Mouse (Mus musculus) hindbrain, postnatal 0 days (tissue): Measurements from ENCODE around the gene Lnpep. TPM values are rescaled to one million over a fixed set of nuclear protein-coding genes. Genes with fewer than 3 reads are reported as not detected.

Experiments
- ATAC-seq: fragments of 200-750 bp; cut with Nextera tagmentation; 2 replicates; pipeline ENCODE4 v1.8.0; 2017; ENCODE audit warnings: mild to moderate bottlenecking, moderate TSS enrichment, moderate library complexity
- DNase-seq: peaks from one replicate; pipeline ENCODE4 v3.0.0-alpha.2; 2015; ENCODE audit warnings: low spot score
- H3K27ac ChIP-seq: fragments of 300-500 bp; sonication (generic); 2 replicates; pipeline ENCODE4 v1.5.1; 2014; ENCODE audit warnings: mild to moderate bottlenecking
- H3K27me3 ChIP-seq: fragments of 300-500 bp; sonication (generic); 2 replicates; pipeline ENCODE4 v1.6.1; 2014; ENCODE audit warnings: low read length, mixed read lengths; ENCODE audit not compliant: insufficient read depth
- H3K36me3 ChIP-seq: fragments of 300-500 bp; sonication (generic); 2 replicates; pipeline ENCODE4 v1.6.1; 2014; ENCODE audit warnings: low read length, mixed read lengths; ENCODE audit not compliant: insufficient read depth
- H3K4me1 ChIP-seq: fragments of 300-500 bp; sonication (generic); 2 replicates; pipeline ENCODE4 v1.6.1; 2014; ENCODE audit warnings: antibody characterized with exemption, low read length, mixed read lengths; ENCODE audit not compliant: insufficient read depth
- H3K4me2 ChIP-seq: fragments of 300-500 bp; sonication (generic); 2 replicates; pipeline ENCODE4 v1.6.1; 2014; ENCODE audit warnings: low read depth, mild to moderate bottlenecking, low read length, moderate library complexity, mixed read lengths
- H3K4me3 ChIP-seq: fragments of 300-500 bp; sonication (generic); 2 replicates; pipeline ENCODE4 v1.5.1; 2014; ENCODE audit warnings: low read length
- H3K9ac ChIP-seq: fragments of 300-500 bp; sonication (generic); replicated peaks from 2 replicates; pipeline ENCODE4 v1.6.1; 2014; ENCODE audit warnings: mild to moderate bottlenecking, low read length, moderate library complexity, mixed read lengths
- H3K9me3 ChIP-seq: fragments of 300-500 bp; sonication (generic); 2 replicates; pipeline ENCODE4 v1.6.1; 2016; ENCODE audit warnings: low read length, mixed read lengths
- CTCF ChIP-seq: IDR thresholded peaks from 2 replicates; pipeline ENCODE4 v1.5.1; 2016; ENCODE audit warnings: antibody characterized with exemption, control low read depth, low read depth
- WGBS: fragments of 180-500 bp; shearing (Covaris S2); extraction: QIAGEN DNeasy Blood & Tissue Kit; methylation state at CpG from one replicate; pipeline ENCODE4 v1.1.7; 2014; 5-methylcytosine and 5-hydroxymethylcytosine counted together
- polyA plus RNA-seq: library from polyadenylated mRNA; unstranded; fragments of >200 nt; fragmentation: Nextera tagmentation; extraction: Ambion mirVana; gene quantifications from 2 replicates; pipeline ENCODE4 v1.2.1, GENCODE M21; 2015
- total RNA-seq: library from RNA; depleted of rRNA; stranded (reverse); fragments of >200 nt; gene quantifications from 2 replicates; pipeline ENCODE4 v1.2.3, GENCODE M21; 2014; rRNA removed

Lnpep gene
- total and polyA plus RNA-seq, 2 experiments from 2014 or later = 7.4 to 23.4 TPM

DNA sequence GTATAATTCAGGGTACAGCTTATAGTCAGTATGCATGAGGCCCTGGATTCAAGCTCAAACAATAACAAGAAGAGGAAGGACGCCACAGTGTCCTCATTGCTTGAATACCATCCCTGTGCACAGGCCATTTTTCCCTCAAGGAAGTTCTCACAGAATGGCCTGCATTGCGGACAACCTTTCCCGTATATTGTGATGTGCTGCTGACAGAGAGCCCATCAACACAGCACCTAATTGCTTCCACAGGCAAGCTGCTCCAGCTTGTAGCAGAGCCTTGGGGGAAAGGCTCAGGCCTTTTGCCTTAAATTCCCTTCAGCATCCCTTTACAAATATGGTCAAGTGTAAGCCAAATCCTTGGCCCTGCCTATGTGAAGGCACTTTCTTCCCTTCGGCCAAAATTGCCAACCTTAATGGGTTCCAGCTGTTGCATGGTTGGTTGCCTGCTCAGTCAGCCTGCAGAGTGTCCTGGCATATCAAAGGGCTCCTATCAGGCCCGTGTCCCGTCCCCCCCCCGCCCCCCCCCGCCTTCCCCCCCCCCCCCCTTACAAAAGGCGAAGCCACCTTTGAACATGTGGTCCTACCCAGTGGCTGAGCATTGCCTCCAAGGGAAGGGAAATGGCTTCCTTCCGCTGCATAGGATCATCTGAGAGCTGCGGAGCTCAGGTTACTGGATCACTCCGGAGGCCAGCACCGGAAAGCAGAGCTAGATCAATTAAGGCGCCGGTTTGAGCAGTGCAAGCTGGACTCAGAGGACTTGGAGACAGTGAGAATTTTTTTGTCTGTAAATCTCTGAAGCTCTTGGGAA is 133.8 kb downstream of the Lnpep start:
- TF ChIP-seq CTCF = no peak
- Histone ChIP-seq H3K9me3 (no peaks in the 10 kb centered on the region), H3K27me3 (no peaks in the 10 kb centered on the region), H3K4me1 (no peaks in the 10 kb centered on the region), H3K27ac (no peak overlapping the region), H3K4me2 (no peak overlapping the region), H3K9ac (no peak overlapping the region), H3K4me3 (no peak overlapping the region), H3K36me3 (no peaks in the 10 kb centered on the region)
- 52% methylated on average over 14 of the region's 15 CpGs for WGBS
- DNase-seq (peak; percentile 0), ATAC-seq (no peak)

DNA sequence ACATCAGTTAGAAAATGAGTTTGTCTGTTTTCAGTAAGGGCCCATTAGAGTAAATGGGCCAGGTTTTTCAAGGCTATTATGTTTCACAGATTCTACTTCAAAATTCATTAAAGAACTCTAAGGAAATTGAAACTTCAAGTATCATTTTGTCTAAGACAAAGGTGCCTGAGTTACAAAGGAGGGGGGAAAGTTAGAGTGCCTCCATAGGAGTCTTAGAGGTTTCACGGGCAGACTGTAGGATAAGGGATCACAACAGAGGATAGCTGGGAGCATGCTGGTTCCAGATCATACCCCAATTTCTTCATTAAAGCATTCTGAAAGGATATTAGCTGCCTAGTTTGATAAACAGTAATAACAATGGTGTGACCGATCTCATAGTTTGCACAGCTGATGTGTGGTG is 139.1 kb downstream of the Lnpep start:
- no peak for ATAC-seq
- H3K4me1 ChIP-seq = no peaks in the 10 kb centered on the region
- no peak for TF ChIP-seq CTCF
- H3K36me3 ChIP-seq = no peaks in the 10 kb centered on the region
- H3K9ac ChIP-seq = no peak overlapping the region
- WGBS = 61% methylated on average over 2 of the region's 2 CpGs
- no peak overlapping the region for H3K4me3 ChIP-seq
- DNase-seq = no peak
- no peaks in the 10 kb centered on the region for H3K9me3 ChIP-seq
- H3K27ac ChIP-seq = no peak overlapping the region
- no peak overlapping the region for H3K4me2 ChIP-seq
- no peaks in the 10 kb centered on the region for H3K27me3 ChIP-seq

Other genes with a start within 250 kb of the Lnpep start
- gene Lix1, start 222.4 kb downstream of the Lnpep start, total RNA-seq = 9.9 and 11.2 TPM in 2 replicates
- gene Lix1, start 222.4 kb downstream of the Lnpep start, polyA plus RNA-seq = 11.9 and 13.5 TPM in 2 replicates
- not detected in 2 replicates for gene Vmn2r90, start 78.7 kb upstream of the Lnpep start, total RNA-seq
- gene Vmn2r90, start 78.7 kb upstream of the Lnpep start, polyA plus RNA-seq = not detected in 2 replicates
- gene Spaca6, start 202.1 kb upstream of the Lnpep start, total RNA-seq = 22.8 and 29.8 TPM in 2 replicates
- gene Spaca6, start 202.1 kb upstream of the Lnpep start, polyA plus RNA-seq = 18.4 and 18.7 TPM in 2 replicates
- 0.07 and 1.4 TPM in 2 replicates for gene Has1, start 230.2 kb upstream of the Lnpep start, total RNA-seq
- gene Has1, start 230.2 kb upstream of the Lnpep start, polyA plus RNA-seq = 1.1 and 1.2 TPM in 2 replicates